Comparison of ENCODE assay signal across 9 mouse cellular contexts in the genomic region with DNA sequence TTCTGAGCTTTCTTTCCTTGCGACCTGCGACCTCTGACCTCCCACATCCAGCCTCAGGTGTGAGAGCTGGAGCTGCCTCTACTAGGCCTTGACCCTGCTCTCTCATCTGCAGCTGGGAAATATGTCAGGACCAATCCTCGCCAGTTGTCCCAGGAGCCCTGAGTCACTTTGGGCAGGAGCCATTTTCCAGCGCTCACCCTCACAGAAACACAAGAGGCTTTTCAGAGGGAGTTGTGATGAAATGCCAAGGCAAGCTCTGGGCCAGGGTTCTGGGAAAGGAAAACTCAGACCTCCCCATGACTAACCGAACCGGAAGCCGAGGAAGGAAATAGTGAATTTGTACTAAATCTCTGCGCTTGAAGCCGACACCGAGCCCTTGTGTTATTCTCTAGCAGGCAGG. TPM values are rescaled to one million over a fixed set of nuclear protein-coding genes. Genes with fewer than 3 reads are reported as not detected.
DNase-seq lines count a peak whose midpoint lies in the region; ATAC-seq lines count a peak whose summit lies in the region.
"Had no signal": no experiment of that assay in that cellular context is flagged by ENCODE, and none has a peak within 500 bp of the region (broad histone marks: within the 10 kb centered on the region; RNA-seq: fewer than 3 reads in every experiment).

No protein-coding gene starts in this region.

- no peak for DNase-seq in frontal cortex, postnatal 14 days (ENCODE audit: low spot score in 2 of 2)
- peak; percentile 47 for DNase-seq in MN1 (ENCODE audit: low spot score)
- peak; percentile 79 for DNase-seq in gastrocnemius, adult 18-20 months (ENCODE audit: low spot score)
- DNase-seq in left cerebral cortex, adult 9 months (ENCODE audit: low spot score in 2 of 2): peak; percentile 36 to 68
- DNase-seq in embryo, embryonic 11 days: no peak
- DNase-seq in spleen, postnatal 4 days (ENCODE audit: low spot score in 2 of 2): no peak
- DNase-seq in embryo, embryonic 9.5 days (ENCODE audit: extremely low spot score): no peak
- DNase-seq: liver had no signal

- peak; percentile 62 for ATAC-seq in frontal cortex, adult (ENCODE audit: low TSS enrichment)

RNA-seq across cellular contexts. Expression of a gene that starts 38.2 kb away (rescaled TPM):
- total RNA-seq in gastrocnemius, adult 18-20 months (2021): 10 to 100 TPM; 40.3 to 42.5 TPM

Comparison
In these comparisons a context has a peak if more than half of its experiments do, and no peak if none do; other contexts are left out.
1. DNase-seq: peak in MN1 (single experiment), gastrocnemius, adult 18-20 months (single experiment) and left cerebral cortex, adult 9 months (2 of 2); none in frontal cortex, postnatal 14 days (0 of 2), embryo, embryonic 11 days (single experiment), spleen, postnatal 4 days (0 of 2) and embryo, embryonic 9.5 days (single experiment).